Mouse (Mus musculus) adrenal gland, postnatal 25 days (tissue): ENCODE data around the gene Sh3gl3. TPM values are rescaled to one million over a fixed set of nuclear protein-coding genes. Genes with fewer than 3 reads are reported as not detected.
"Not testable (repeated sequence)": the region's sequence is repeated elsewhere in the genome, so short reads cannot be mapped to it uniquely, and the experiment has no call there.

Experiments used
- DNase-seq: peaks from one replicate; pipeline ENCODE4 v3.0.0; 2021; ENCODE audit warnings: mixed read lengths
- total RNA-seq: library from RNA; stranded (reverse); gene quantifications from 2 replicates; pipeline ENCODE4 v1.2.3, GENCODE M21; 2021

Gene Sh3gl3
- total RNA-seq, 1 experiment from 2014 or later = 8.9 TPM

- DNase-seq = no peak
These were observed 61.8 kb downstream of the Sh3gl3 start for GRCm38 (mm10) chr7:82235486-82235885.

GRCm38 (mm10) chr7:82236152-82236898, 62.7 kb downstream of the Sh3gl3 start:
- no peak for DNase-seq

DNA sequence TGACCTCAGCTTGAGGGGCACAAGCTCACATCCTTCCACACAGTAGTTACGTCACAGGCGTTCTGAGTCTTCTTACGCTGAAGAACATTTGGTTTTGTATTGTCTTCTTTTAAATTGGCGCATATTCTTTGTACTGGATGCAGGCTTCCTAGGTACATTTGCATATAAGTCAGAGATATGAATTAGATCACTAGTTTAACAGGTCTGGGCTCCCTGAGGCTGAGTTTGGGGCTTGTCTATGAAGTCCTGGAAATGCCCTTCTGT, 63.2 kb downstream of the Sh3gl3 start:
- DNase-seq = no peak

DNA sequence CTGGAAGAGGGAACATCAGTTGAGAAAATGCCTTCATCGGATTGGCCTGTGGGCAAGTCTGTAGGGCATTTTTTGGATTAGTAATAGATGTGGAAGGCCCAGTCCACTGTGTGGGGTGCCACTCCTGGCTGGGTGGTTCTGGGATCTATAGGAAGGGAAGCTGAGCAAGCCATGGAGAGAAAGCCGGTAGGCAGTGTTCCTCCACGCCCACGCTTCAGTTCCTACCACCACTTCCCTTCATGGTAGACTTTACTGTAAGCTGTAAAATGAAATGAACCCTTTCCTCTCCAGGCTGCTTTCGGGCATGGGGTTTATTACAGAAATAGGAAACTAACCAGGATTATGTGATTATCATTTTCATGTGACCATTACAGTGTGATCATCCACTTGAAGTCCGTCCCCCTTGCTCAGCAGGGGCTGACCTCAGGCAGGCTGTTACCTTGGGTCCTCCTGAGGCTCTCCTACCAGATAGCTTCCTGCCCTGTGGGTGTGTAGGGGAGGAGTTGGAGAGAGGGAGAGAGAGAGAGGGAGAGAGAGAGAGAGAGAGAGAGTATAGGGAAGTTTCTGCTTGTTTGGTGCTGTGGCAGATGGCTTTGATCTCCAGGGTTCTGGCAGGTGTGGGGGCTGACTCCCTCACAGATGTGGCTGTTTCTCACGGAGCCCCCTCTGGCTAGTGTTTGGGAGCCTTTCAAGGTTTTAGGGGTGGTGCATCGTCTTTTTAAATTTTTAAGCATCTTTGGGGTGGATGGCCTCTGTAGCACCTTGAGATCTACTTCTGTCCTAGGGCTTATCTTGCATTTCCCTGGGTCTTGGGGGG, 67.0 kb downstream of the Sh3gl3 start:
- no peak for DNase-seq

DNA sequence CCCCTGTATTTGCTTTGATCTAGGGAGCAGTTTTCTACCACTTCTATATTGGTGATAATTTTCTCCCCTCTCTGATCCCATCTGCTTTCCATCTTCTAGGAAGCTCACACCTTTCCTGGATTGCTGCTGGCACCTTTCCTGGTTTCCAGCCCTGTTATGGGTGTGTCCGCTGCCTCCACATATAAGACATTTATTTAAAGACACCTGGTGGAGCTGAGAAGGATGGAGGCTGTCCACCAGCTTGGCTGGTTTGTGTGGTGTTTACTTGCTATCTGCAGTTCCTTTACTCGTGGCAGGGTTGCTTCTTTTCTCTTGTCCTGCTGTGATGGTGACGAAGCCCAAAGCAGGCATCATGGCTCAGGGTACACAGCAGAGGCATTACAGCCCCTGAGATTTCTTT, 71.1 kb downstream of the Sh3gl3 start:
- DNase-seq = no peak

DNA sequence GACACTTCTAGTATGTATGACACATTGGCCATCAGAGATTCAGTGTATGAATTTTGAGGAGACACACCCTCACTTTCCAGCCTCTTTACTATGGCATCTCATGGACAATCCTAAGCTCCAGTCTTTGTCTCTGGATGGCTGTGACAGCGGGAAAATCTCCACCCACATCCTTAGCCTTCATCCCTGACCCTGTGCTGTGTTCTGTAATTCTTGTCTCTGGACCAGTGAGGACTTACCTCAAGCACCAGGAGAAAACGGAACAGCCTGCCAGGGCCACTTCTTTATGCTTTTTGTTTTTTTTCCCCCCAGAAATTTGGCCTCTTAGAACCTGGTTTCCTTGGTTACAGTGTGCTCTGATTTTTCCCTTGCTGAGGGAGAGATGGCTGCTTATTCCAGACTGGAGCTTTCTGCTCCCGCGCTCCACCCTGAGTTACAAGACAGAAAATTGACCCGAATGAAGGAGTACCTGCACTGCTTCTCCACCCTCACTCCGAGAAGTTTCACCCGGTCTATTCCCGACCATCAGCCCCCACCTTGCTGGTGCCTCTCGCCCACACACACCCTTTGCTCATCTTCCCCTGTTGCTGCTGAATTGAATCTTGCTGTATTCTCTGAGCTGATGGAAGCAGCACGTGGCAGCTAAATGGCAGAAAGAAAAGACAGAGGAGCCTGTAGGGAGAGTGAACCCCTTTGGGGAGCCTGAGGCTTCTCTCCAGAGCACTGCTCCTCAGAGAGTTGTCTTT, 75.5 kb downstream of the Sh3gl3 start:
- no peak for DNase-seq

- no peak for DNase-seq
These were observed 79.7 kb downstream of the Sh3gl3 start for GRCm38 (mm10) chr7:82253309-82253708.

DNA sequence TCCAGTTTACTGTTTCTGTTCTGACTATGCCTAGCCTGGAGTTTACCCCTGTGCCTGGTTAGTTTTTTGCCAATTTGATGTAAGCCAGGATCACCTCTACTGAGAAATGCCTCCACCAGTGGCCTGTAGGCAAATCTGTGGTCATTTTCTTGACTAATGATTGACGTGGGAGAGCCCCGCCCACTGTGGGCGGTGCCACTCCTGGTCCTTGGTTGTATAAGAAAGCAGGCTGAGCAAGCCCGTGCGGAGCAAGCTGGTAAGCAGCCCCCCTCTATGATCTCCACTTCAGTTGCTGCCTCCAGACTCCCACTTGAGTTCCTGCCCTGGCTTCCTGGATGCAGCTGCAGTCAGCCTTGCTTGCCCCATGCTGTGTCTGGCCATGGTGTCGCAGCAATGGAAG, 83.3 kb downstream of the Sh3gl3 start:
- DNase-seq = no peak

DNA sequence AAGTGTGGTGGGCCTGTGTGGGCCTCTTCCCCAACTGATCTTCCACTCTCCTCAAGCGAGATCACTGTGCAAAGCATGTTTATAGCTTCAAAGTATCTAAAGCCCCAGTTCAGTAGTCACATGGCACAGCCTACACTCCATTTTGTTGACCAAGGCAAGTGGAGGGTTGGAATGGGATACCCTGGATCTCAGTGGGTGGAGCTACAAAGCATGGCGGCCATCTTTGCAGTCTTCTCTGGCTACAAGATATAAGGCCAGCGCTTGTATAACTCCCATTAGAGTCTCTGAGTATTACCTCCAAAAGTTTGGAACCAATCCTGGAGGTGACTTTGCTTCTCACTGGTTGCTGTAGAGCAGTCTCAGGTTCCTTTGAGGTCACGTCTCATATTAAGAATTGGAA, 83.9 kb downstream of the Sh3gl3 start:
- no peak for DNase-seq

DNA sequence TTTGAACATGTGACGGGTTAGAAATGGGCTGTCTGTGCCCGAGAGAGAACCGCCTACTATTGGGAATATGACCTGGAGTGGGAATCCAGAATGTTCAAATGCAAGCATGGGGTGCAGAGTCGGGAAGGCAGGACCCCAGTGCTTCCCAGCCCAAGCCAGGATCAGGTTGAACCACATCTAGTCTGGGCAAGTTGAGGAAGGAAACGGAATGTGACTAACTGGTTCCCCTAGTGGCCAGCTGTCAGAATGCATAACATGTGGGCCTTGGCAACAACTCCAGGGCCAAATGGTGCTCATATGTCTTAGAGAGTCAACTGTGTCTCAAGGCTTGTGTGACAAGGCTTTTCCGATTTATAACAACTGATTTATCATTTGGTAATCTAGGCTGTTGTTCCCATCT, 86.6 kb downstream of the Sh3gl3 start:
- peak; percentile 39 for DNase-seq

DNA sequence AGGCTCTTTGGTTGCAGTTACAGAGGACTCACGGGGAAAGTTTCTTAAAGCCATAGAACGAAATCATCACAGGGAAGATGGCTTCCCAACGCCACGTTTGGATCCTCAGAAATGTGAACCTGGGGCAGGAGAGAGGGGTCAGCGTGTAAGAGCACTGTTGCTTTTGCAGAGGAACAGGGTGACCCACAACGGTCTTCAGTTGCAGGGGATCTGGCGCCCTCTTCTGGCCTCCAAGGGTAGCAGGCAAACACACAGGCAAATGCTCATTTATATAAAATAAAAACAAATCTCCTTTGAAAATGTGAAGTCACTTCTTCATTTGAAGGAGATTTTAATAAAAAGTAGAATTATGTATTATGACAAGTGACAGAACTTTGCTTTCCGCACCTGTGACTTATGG, 89.5 kb downstream of the Sh3gl3 start:
- peak; percentile 68 for DNase-seq

GRCm38 (mm10) chr7:82264119-82264518, 90.5 kb downstream of the Sh3gl3 start:
- no peak for DNase-seq

- DNase-seq = no peak
These were observed 91.7 kb downstream of the Sh3gl3 start for GRCm38 (mm10) chr7:82265365-82265764.

DNA sequence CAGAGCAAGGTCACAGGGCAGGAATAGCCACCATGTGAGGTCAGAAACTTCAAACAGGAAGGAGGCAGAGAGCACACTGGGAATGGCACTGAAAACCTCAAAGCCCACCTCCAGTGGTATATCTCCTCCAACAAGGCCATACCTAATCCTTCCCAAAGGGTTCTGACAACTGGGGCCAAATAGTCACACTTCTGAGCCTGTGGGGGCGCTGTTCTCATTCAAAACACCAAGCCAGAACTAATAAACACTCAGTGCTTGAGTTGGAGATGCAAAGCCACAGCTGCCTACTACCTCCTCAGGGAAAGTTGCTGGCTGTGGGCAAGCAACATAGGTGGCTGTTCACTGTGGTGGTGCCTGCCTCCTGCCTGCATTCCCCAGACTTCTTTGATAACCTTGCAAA, 96.3 kb downstream of the Sh3gl3 start:
- DNase-seq = no peak

- DNase-seq = no peak
These were observed 98.1 kb downstream of the Sh3gl3 start for GRCm38 (mm10) chr7:82271742-82272141.

- not testable (repeated sequence) for DNase-seq
These were observed 99.2 kb downstream of the Sh3gl3 start for GRCm38 (mm10) chr7:82272875-82273274.

GRCm38 (mm10) chr7:82274011-82274709, 100.5 kb downstream of the Sh3gl3 start:
- DNase-seq = peak; percentile 33

DNA sequence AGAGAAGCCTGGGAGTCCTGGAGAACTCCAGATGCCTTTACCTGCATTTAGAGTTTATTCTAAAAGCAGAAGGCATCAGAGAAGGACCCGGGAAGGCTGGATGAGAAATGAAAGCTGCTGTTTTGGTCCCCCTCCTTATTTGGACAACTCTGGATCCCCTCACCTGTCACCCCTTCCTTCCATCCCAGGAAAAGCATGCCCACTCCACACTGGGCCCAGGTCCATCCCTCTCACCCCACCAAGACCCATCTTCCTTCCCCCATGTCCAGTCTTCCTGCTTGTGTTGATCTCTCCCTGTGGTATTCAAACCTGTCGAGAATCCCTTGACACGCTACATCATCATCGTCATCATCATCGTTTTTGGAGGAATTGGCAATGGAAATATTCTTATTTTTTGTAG, 101.3 kb downstream of the Sh3gl3 start:
- DNase-seq = no peak

GRCm38 (mm10) chr7:82275529-82276204, 102.0 kb downstream of the Sh3gl3 start:
- DNase-seq = peak; percentile 55

GRCm38 (mm10) chr7:82282011-82282410, 108.4 kb downstream of the Sh3gl3 start:
- no peak for DNase-seq

- DNase-seq = no peak
These were observed 108.8 kb downstream of the Sh3gl3 start for GRCm38 (mm10) chr7:82282464-82282863.

DNA sequence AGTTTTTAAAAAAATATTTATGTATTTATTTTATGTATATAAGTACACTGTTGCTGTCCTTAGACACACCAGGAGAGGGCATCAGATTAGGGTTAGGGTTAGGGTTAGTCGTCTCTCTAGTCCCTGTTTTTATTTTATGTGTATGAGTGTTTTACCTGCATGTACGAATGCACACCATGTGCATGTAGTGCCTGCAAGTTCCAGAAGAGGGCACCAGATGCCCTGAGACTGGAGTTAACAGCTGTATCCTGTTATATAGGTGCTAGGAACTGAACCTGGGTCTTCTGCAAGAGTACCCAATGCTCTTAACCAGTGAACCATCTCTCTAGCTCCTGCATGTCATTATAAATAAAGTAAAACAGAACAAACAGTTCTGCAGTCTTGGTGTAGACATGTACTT, 113.6 kb downstream of the Sh3gl3 start:
- no peak for DNase-seq
